Mouse (Mus musculus): ENCODE measurements at regions not wholly inside any gene's neighbourhood (a gene's known extent, or its start where the extent isn't known, plus 50 kb on each side); places are given as distances from the start of the nearest gene placed in this dataset.

DNA sequence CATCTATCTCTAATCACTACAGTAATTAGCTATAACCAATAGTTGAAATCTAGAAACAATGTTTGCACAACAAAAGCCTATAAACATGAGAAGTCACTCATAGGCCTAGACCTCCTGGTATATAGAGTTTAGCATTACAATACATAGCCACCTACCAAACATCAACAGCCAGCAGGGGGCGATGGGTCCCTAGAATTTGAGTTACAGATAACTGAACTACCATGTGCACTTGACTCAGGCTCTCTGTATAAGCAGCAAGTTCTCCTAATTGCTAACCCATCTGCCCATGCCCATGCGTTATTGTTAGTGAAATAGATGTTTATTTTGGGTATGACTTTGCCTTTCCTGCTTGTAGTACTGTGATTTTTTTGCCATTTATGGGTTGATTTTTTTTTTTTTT lies 106.9 kb upstream of the Tgif2lx2 start:
- peak; percentile 38 for DNase-seq (ENCODE audit: extremely low read depth, low read depth)

DNA sequence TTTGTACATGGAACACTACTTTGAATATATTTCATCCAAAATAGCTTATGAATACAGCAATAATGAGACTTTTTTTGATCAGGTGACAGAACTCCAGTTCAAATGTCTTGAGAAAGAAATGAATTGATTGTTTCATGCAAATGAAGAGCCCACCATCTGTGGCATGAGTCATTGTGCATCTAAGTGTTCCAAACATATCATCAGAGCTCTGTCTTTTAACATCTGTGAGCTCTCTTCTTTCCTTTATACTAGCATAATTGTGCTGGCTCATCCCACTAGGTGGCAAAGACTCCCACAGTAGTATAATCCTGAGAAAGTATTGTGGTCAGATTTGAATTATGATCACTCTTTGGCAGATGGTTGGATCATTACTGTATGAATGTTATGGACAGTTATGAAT lies 70.1 kb upstream of the Tgif2lx2 start:
- DNase-seq (ENCODE audit: extremely low read depth, low read depth), result no peak

All from MEL-GATA-1-ER (cell line).